Mouse (Mus musculus) cortical plate, adult 2 months (tissue): ENCODE data around the gene P4hb.

ENCODE experiments used
- CTCF ChIP-seq: fragments of 200-500 bp; IDR thresholded peaks from 2 replicates; pipeline ENCODE4 v1.5.1; 2011; ENCODE audit warnings: mild to moderate bottlenecking, control low read depth, low read length; ENCODE audit not compliant: insufficient read depth; ENCODE audit errors: extremely low read depth
- POLR2A ChIP-seq: fragments of 200-500 bp; IDR thresholded peaks from 2 replicates; pipeline ENCODE4 v1.6.1; 2011; ENCODE audit warnings: mild to moderate bottlenecking, low read length, control low read depth; ENCODE audit not compliant: insufficient read depth; ENCODE audit errors: extremely low read depth

DNA sequence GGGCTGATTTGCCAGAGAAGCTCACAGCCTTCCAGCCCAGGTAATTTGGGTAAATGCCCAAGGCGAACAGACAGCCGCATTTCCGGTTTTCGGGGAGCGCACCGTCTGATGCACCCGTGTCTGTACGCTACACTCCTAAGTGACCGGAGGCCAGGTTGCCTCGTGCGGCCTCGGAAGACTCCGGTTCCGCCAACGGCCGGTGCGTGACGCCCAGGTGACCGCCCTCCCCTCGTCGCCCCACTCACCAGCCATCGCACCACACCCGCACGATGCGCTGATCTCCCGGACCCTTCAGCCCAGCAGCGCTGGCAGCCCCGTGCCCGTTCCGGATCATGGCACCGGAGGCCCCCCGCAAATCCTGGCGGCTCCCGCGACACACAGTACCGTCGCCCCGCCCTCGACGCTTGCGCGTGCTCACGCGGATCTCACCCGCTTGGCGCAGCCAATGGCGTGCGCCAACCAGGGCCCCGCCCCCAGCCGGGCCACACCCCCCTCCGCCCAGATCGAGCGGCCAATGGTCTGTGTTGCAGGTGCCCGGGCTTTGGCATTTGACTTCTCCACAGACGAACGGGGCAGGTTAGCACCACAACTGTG lies 44.6 kb upstream of the P4hb start, which contains the start of gene Pcyt2:
- TF ChIP-seq CTCF (no peak), POLR2A (peak; percentile 87)
